ENCODE assay signal across 12 mouse cellular contexts in the genomic region with DNA sequence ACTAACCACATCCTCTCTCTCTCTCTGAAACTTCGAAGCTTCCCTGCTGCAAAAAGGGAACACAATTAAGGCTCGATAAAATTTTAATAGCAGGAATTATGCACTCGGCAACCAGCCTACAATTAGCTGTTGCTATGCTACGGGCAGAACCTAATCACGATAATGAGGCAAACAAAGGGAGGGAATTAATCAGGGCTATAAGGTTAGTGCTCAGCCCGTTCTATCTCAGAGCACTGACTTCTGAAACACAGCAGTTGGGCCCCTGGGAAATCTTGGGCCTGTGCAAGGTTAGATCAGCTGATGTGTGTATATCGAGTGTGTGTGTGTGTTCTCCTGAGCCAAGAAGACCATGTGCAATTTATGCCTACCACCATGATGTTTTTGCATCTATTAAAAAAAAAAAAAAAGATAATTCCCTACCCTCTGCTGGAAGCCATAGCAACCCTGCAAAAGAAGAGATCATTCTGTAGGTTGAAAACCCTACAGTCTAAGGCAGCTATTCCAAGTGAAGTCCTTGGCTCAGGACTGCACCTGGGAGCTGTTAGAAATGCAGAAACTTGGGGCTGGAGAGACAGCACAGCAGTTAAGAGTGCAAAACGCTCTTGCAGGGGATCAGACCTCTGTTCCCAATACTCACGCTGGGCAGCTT. TPM values are rescaled to one million over a fixed set of nuclear protein-coding genes. Genes with fewer than 3 reads are reported as not detected.
A peak's percentile ranks its signal among the peaks of the same experiment; 100 is the strongest.
DNase-seq lines count a peak whose midpoint lies in the region; ATAC-seq and TF ChIP-seq lines count a peak whose summit lies in the region.
"Had no signal": no experiment of that assay in that cellular context is flagged by ENCODE, and none has a peak within 500 bp of the region (broad histone marks: within the 10 kb centered on the region; RNA-seq: fewer than 3 reads in every experiment).

No protein-coding gene starts in this region.

- DNase-seq in embryo, embryonic 10.5 days (ENCODE audit: low spot score): peak; percentile 32
- no peak for DNase-seq in embryo, embryonic 10 days (ENCODE audit: low spot score)
- no peak for DNase-seq in frontal cortex, postnatal 10 days (ENCODE audit: low spot score in 2 of 2)
- DNase-seq in gastrocnemius, adult 2 months: no peak
- no peak for DNase-seq in adrenal gland, postnatal 14 days
- DNase-seq: cerebellum, adult 18-20 months; thymus, postnatal 4 days had no signal

- peak; percentile 67; the same call in 1 of the 2 replicates for ATAC-seq in embryonic facial prominence, embryonic 15.5 days (ENCODE audit: insufficient number of reproducible peaks, low FRiP score, low TSS enrichment, low read depth)
- peak; percentile 88 for ATAC-seq in hindbrain, embryonic 16.5 days
- ATAC-seq in neural tube, embryonic 12.5 days (ENCODE audit: low FRiP score, low read depth): peak; percentile 74

- H3K27me3 ChIP-seq in embryonic facial prominence, embryonic 15.5 days: no peaks in the 10 kb centered on the region
- no peaks in the 10 kb centered on the region for H3K27me3 ChIP-seq in hindbrain, embryonic 16.5 days (replicated peaks; ENCODE audit: control insufficient read depth, insufficient read depth, low read length)
- H3K27me3 ChIP-seq in neural tube, embryonic 12.5 days (replicated peaks): no peaks in the 10 kb centered on the region

- intact Hi-C loops in gastrocnemius, adult 2 months (cut with DNase I): no loop called here

- no peaks in the 10 kb centered on the region for H3K4me1 ChIP-seq in embryonic facial prominence, embryonic 15.5 days
- H3K4me1 ChIP-seq in hindbrain, embryonic 16.5 days (ENCODE audit: control insufficient read depth, insufficient read depth, low read depth, low read length): peaks cover 21% of the 10 kb centered on the region
- peaks cover 23% of the 10 kb centered on the region for H3K4me1 ChIP-seq in neural tube, embryonic 12.5 days

- no peak overlapping the region for H3K27ac ChIP-seq in embryonic facial prominence, embryonic 15.5 days (replicated peaks)
- peak overlapping the region; percentile 78 for H3K27ac ChIP-seq in hindbrain, embryonic 16.5 days (ENCODE audit: low read depth, low read length)
- peak overlapping the region; percentile 53; the same call in 1 of the 2 replicates for H3K27ac ChIP-seq in neural tube, embryonic 12.5 days
- no peak overlapping the region for H3K27ac ChIP-seq in gastrocnemius, adult 2 months
- H3K27ac ChIP-seq: kidney, postnatal 0 days; limb, embryonic 13.5 days had no signal

- no peak overlapping the region for H3K4me2 ChIP-seq in embryonic facial prominence, embryonic 15.5 days (replicated peaks)
- H3K4me2 ChIP-seq in hindbrain, embryonic 16.5 days (ENCODE audit: low read length): peak overlapping the region; percentile 17; the same call in 1 of the 2 replicates
- H3K4me2 ChIP-seq in neural tube, embryonic 12.5 days (replicated peaks): peak overlapping the region; percentile 41

- no peak for TF ChIP-seq CTCF in gastrocnemius, adult 2 months (IDR thresholded peaks at IDR 0.05)

- H3K9me3 ChIP-seq in embryonic facial prominence, embryonic 15.5 days (replicated peaks): no peaks in the 10 kb centered on the region
- no peaks in the 10 kb centered on the region for H3K9me3 ChIP-seq in hindbrain, embryonic 16.5 days (ENCODE audit: control insufficient read depth, low read length)
- no peaks in the 10 kb centered on the region for H3K9me3 ChIP-seq in neural tube, embryonic 12.5 days
- H3K9me3 ChIP-seq: limb, embryonic 13.5 days had no signal

- no peaks in the 10 kb centered on the region for H3K36me3 ChIP-seq in embryonic facial prominence, embryonic 15.5 days
- no peaks in the 10 kb centered on the region for H3K36me3 ChIP-seq in hindbrain, embryonic 16.5 days (ENCODE audit: control insufficient read depth, insufficient read depth, low read length)
- no peaks in the 10 kb centered on the region for H3K36me3 ChIP-seq in neural tube, embryonic 12.5 days
- H3K36me3 ChIP-seq: limb, embryonic 13.5 days had no signal

- no peak overlapping the region for H3K9ac ChIP-seq in embryonic facial prominence, embryonic 15.5 days
- no peak overlapping the region for H3K9ac ChIP-seq in hindbrain, embryonic 16.5 days (ENCODE audit: low read depth, low read length)
- no peak overlapping the region for H3K9ac ChIP-seq in neural tube, embryonic 12.5 days
- H3K9ac ChIP-seq: limb, embryonic 13.5 days had no signal

- no peak overlapping the region for H3K4me3 ChIP-seq in embryonic facial prominence, embryonic 15.5 days (replicated peaks)
- no peak overlapping the region for H3K4me3 ChIP-seq in hindbrain, embryonic 16.5 days (ENCODE audit: low read length)
- H3K4me3 ChIP-seq in neural tube, embryonic 12.5 days: no peak overlapping the region
- H3K4me3 ChIP-seq in gastrocnemius, adult 2 months: no peak overlapping the region
- H3K4me3 ChIP-seq: limb, embryonic 13.5 days had no signal

- 37% methylated on average over 9 of the region's 9 CpGs for WGBS in embryonic facial prominence, embryonic 15.5 days
- 13% methylated on average over 9 of the region's 9 CpGs for WGBS in hindbrain, embryonic 16.5 days
- 23% methylated on average over 9 of the region's 9 CpGs for WGBS in neural tube, embryonic 12.5 days

RNA-seq across cellular contexts. Expression of gene Glce, which starts 58.9 kb away (rescaled TPM):
- 33.1 and 34.6 TPM in 2 replicates for polyA plus RNA-seq in embryonic facial prominence, embryonic 15.5 days (2015; fragmentation: Nextera tagmentation; extraction: Ambion mirVana)
- 26.4 and 27.2 TPM in 2 replicates for polyA plus RNA-seq in hindbrain, embryonic 16.5 days (2015; fragmentation: Nextera tagmentation; extraction: Ambion mirVana)
- polyA plus RNA-seq in neural tube, embryonic 12.5 days (2016; fragmentation: Nextera tagmentation; extraction: Ambion mirVana): 17.3 and 21.9 TPM in 2 replicates
- 1 to 10 TPM; 6.1 to 8.9 TPM for total RNA-seq in gastrocnemius, adult 2 months (2021)
- total RNA-seq in adrenal gland, postnatal 14 days (2021): 27.2 and 30.3 TPM in 2 replicates

Comparison
In these comparisons a context has a peak if more than half of its experiments do, and no peak if none do; other contexts are left out.
1. H3K27ac ChIP-seq: peak in hindbrain, embryonic 16.5 days (single experiment) and neural tube, embryonic 12.5 days (single experiment); none in embryonic facial prominence, embryonic 15.5 days (single experiment) and gastrocnemius, adult 2 months (single experiment).
2. Peak in every context shown above with its lines, with median percentiles within 50 percentile points of each other: ATAC-seq.